Mouse (Mus musculus) E14TG2a.4 (cell line): ENCODE measurements around the gene Sdk2.

Source experiments
- CTCF ChIP-seq: conservative IDR thresholded peaks from 2 replicates; pipeline ENCODE4 v1.5.1; 2014; ENCODE audit warnings: low read length
- NANOG ChIP-seq: IDR thresholded peaks from 2 replicates; pipeline ENCODE4 v1.6.1; 2014; ENCODE audit warnings: borderline replicate concordance, low read length, mixed read lengths
- POU5F1 ChIP-seq: IDR thresholded peaks from 2 replicates; pipeline ENCODE4 v1.6.1; 2014; ENCODE audit warnings: low read length, borderline replicate concordance

GRCm38 (mm10) chr11:113948676-113949075 is 118.2 kb downstream of the Sdk2 start:
- no peak for TF ChIP-seq CTCF
- TF ChIP-seq NANOG: no peak
- no peak for TF ChIP-seq POU5F1
